Mouse (Mus musculus): ENCODE measurements around the gene Fblim1.

The Fblim1 gene

DNA sequence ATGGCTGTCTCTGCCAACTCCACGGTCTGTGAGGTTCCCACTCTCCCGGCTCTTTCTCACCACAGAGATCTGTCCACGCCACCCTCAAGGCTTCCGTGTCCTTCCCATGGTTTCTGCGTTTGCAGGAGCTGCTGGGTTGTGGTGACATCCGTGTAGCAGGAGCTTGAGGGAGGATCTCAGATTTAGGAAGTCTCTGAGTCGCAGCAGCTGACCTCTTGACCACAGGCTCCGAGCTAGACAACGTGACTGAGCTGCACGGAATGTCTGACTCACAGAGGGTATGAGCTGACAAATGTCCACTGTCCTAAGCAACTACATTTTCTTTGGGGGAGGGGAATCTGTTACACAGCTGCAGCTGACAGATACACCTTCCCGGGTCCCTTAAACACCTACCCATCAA lies at the start of gene Fblim1:
Gene Fblim1 (minus strand): TSS at position 236 of the 400 bp plus-strand sequence.
- DNase-seq (ENCODE audit: low spot score): no peak

DNA sequence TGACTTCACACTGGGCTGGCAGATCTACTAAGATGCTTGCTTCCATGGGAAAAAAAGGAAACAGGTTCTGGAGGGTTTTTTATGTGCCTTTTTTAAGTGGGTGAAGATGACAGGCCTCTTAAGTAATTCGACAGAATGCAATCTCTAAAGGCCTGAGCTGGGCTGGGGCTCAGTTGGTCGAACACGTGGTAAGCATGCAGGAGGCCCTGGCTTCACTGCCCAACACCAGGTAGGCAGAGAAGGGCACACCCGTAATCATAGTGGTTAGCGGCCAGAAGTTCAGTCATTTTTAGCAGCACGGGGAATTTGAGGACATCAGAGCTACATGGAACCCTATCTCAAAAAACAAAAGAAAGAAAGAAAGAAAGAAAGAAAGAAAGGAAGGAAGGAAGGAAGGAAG lies 48.6 kb upstream of the Fblim1 start:
- no peak for DNase-seq (ENCODE audit: low spot score)

DNA sequence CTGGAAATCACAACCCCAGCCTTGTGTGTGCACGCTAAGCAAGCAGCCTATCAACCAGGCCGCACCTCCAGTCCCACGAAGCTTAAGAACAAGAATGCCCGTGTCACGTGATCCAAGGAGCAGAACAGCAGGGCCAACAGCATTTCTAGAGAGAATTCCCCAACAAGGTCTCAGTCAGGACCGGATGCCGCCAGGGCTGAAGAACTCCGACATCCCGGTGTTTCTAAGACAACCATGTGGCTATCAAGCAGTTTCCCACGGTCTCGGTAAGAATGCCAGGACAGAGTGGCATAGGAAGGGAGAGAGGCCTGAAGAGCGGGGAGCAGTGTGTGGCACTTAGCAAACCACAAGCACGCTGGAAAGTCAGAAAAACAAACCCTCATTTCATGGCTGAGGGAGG lies 47.9 kb upstream of the Fblim1 start:
- no peak for DNase-seq (ENCODE audit: low spot score)

DNA sequence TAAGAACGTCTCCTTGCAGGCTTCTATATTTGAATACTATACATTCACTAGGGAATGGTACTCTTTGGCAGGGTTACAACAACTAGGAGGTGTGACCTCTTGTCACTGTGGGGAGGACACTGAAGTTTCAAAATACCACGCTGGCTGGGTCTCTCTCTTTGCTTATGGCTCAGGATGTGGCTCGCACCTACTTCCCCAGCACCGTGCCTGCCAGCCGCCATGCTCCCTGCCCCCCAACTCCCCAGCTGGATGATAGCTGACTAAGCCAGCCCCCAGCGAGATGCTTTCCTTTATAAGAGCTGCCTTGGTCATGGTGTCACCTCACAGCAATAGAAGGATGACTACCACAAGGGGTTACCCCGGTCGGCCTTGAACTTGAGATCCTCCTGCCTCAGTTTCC lies 47.1 kb upstream of the Fblim1 start:
- DNase-seq (ENCODE audit: low spot score): no peak

DNA sequence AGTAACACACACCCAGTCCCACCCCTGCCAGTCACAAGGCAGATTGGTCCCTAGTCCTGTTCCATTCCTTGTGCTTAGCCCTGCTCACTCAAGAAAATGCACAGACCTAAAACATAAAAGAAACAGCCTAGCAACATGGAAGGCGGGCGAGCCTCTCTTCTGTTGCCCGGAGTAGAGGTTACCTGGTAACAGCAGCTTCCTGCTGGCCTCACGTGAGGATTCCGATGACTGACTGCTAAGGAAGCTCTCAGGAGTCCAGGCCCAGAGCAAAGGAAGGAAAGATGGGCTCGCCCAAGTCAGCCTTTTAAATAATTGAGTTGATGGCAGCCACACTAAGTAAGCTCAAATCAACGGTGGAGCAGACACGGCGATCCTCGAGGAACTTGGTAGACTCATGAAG lies 46.0 kb upstream of the Fblim1 start:
- no peak for DNase-seq (ENCODE audit: low spot score)

DNA sequence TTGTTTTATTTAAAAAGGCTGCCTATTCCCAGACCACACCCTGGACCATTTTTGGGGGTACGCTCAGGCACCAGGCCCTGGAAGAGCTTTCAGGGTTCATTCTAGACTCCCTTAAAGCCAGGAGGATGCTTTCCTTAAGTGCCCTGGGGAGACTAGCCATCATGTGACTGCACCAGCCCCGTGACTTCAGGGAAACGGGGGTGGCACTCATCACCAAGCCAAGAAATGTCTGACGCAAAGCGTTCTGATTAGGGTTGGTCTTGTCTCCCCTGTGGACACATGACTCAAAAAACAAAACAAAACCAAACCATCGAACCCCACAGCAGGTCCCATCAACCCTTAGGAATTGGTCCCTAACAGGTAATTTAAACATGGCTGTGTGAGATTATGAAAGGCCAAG lies 45.4 kb upstream of the Fblim1 start:
- no peak for DNase-seq (ENCODE audit: low spot score)

DNA sequence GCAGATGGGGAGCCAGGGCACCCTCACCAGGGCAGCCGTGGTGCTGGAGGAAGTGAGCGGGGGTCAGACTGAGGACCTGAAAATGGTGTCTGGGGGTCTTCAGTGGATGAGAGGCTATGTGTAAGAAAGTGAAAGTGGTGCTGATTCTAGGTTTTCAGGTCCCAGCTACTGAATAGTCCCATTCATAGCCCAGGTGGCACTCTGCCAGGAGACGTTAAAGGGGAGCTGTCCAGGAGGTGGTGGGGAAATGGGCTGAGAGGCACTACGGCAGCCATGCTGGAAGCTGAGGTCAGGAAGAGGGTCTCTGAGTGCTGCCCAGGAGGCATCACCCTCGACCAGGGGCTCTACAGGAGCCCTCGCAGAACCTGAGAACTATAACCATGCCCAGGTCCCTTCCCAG lies 43.3 kb upstream of the Fblim1 start:
- no peak for DNase-seq (ENCODE audit: low spot score)

DNA sequence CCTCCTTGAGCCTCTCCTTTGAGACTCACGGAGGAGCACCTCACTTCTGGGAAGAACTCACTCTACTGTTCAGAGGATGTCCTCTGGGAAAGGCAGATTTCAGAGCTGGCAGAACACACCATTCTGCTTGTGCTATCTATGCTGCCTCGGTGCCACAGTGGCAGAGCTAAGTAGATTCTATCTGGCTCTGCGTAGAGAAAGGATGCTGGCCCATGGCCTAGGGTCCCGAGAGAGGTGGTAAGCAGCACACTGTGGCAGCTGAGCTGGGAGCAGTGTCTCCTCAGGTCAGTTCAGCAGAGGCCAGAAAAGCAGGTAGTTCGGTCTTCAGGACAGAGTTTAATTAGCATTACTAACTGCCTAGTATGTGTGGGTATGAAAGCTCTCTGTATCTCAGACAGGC lies 42.4 kb upstream of the Fblim1 start:
- DNase-seq (ENCODE audit: low spot score): no peak

DNA sequence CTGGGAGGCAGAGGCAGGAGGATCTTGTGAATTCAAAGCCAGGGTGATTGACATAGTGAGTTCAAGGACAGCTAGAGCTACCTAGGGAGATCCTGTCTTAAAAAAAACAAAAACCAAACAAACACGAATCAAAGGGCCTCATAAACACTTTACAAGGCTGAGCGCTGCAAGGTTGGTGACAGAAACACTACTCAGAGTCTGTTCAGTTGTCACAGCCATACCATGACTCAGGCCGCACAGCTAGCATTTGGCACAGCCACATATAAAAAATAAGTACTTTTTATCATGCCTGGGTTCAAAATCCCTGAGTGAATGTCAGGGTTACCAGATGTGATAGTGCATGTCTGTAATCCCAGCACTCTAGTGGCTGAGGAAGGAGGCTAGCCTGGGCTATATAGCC lies 41.3 kb upstream of the Fblim1 start:
- DNase-seq (ENCODE audit: low spot score): no peak

DNA sequence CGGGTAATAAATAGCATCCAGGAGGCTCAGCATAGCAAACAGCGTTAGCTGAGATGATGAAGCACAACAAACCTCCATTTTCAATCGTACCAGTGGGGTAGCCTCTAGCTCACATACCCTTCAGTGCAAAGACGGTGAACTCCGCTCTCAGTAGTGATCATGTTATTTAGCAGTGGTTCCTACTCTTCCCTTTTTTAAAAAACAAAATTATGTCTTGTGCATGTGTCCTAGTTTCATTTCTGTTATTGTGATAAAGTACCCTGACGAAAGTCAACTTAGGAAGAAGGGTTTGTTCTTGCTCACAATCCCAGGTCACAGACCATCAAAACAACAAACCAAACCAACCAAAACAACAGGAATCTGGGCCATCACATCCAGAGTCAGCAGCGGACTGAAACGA lies 40.1 kb upstream of the Fblim1 start:
- no peak for DNase-seq (ENCODE audit: low spot score)

DNA sequence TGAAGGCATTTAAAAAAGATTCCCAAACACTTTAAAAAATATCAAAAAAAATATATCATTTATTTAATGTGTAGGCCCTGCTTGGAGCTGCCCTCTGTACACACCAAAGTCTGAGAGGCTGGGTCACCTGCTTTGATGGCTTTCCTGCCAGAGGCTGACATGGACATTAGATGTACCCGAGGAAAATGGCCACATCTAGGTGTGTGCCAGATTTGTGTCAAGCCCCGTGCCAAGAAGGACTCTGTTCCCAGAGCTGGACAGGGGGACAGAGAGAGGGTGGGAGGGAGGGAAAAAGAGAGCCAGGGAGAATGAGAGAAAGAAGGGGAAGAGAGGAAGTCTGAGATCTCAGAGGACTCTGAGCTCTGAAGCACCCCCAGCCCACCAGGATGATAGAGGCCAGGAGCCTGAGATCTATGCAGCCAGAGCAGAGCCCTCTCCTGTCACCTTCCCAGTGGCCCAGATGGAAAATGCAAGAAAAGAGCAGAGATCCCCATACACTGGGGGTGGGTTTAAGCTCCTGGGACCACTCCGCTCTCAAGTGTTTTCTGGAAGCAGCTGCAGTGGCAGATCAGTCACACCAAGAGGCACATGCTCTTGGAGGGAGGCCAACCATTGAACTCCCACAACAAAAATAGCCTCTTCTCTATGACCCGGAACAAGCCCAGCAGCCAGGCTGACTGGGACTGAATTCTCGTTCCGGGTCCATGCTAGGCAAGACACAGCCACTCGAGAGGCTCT lies 37.4 kb upstream of the Fblim1 start:
- DNase-seq (ENCODE audit: low spot score): no peak

DNA sequence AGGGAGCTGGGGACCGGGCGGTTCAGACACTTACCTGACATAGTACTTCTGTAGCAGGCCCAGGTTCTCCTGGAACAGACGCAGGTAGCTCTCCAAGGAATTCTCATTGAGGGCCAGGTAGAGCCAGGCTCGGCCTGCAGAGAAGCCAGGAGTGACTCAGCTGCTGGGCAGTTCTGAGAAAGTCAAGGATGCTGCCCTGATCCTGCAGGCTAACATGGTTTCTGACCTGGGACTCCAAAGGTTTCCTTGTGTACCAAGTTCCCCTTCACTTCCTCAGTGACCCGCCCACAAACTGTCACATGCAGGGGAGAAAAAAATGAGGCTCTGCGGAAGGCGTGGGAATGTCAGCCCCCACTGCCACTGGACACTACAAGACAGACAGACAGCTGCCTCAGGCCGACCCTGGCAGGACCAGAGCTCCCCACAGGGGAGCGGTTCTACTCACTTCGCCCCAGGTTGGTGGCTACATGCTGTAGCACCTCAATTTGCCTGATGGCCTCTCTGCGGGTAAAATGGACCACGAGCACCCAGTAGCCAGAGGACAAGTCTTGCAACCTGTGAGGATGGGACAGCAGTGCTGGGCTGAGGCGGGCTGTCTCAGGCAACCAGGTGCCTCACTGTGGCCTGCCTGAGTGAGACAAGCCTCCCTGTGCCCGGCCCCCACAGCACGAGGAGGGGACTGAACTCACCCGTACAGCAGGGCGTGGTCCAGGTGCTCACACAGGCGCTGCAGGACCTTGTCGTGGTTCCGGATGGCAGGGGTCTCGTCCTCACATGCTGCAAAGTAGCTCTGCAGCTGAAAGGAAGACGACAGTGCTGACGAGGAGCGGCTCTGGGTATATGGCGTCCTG lies 36.3 kb upstream of the Fblim1 start:
- DNase-seq (ENCODE audit: low spot score): no peak

DNA sequence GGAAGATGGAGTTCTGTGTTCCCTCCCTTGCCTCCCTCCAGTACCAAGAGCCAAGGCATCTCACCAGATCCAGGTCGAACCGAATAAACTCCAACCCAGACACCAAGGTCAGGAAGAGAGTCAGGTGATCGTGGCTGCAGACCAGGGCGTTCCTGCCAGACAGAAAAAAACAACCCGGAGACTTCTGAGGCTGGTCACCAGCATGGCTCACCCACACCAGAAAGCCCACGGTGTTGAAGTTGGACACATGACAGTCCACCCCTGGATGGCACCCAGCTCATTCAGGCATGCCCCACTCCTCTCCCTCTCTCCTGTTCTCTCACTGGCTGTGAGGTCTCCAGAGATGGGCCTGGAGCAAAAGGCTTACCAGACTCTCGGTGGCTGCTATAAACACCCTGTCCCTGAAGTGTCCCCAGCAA lies 35.5 kb upstream of the Fblim1 start:
- DNase-seq (ENCODE audit: low spot score): no peak

DNA sequence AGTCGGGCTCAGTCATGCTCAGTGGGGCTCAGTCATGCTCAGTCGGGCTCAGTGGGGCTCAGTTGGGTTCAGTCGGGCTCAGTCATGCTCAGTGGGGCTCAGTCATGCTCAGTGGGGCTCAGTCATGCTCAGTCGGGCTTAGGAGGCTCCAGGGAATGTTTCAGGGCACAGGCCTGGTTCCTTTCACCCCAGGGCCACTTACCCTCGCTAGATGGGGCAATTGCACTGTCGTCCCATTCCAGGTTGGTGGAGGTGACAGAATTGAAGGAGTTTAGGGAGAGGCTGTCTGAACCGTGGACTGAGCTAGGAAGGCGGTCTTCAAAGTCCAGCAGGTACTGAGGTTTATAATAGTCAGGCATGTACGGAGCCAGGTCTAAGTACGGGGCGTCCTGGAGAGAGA lies 33.6 kb upstream of the Fblim1 start:
- DNase-seq (ENCODE audit: low spot score): no peak

DNA sequence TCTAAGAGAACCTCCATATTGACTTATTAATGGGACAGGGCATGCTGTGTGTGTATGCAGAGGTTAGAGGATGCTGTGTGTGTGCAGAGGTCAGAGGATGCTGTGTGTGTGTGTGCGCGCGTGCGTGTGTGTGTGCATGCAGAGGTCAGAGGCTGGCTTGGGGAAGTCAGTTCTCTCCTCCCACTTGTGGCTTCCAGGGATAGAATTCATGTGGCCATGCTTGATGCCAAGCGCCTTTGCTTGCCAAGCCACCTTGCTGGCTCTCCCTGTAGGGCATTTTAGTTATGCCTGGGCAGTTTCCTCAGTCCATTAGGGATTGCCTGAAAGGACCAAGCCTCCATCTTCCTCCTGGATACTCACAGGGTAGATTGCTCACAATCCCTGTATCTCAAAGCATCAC lies 30.8 kb upstream of the Fblim1 start:
- DNase-seq (ENCODE audit: low spot score): no peak

DNA sequence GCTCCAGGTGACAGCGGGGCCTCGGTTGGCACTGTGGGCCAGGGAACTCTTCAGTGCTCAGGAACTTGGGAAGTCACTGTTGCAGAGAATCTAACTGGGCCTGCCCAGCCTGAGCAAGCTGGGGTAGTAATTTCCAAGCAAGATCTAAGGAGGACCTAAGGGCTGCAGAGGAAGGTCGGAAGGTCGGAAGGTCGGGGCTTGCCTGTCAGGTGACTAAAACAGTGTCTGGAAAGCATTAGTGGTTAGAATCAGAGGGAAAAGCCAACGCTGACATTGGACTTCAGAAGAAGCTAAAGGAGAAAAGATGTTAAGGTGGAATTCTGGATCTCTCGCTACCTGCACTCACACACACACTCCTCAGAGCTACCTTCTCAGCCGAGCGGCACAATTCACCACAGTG lies 30.1 kb upstream of the Fblim1 start:
- no peak for DNase-seq (ENCODE audit: low spot score)

DNA sequence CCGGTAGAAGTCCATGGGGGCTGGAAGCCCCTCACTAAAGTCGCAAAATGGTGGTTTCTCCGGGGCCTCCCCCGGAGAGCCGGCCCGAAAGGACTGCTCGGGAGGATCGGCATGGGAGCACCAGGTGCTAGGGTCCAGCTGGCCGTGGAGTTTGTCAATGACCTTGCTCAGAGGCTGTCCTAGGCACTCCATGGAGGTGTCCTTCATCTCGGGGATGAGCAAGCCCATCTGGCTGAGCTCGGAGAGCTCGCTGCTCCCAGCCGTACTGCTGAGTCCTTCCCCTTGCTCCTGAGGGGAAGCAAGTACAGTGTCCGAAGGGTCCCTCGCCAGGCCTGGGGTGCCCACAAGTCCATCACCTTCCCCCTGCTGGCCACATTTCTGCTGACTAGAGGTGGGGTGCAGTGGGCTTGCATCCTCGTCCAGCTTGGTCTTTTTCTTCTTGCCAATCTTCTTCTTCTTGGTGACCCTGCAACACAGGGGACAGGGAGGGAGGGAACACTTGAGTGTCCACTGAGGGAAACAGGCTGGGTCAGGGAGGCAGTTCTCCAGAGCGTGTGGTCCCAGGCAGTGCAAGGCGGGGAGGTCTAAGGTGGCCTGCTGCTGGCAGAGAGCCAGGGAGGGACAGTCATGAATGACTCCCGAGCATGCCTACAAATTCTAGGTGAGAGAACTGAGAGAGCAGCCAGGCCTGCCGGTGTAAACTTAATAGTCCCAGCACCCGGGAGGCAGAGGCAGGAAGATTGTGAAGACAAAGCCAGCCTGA lies 26.4 kb upstream of the Fblim1 start:
- DNase-seq (ENCODE audit: low spot score): no peak

DNA sequence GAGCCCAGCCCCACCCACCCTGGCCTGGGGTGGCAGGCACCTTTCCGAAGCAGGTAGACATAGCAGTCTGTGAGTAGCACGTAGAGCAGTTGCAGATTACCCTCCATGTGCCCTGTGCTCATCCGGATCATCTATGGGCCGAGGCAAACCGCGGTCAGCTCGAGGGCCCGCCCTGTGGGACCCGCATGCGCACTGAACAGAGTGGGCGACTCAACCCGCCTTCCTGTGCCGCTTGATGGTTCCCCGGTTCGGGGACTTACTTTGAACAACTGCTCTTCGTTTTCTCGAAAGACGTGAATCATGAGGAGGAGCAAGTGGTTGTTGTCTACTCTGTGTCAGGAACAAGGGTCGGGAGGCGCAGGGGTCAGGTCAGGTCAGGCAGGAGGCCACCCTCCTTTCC lies 25.4 kb upstream of the Fblim1 start:
- DNase-seq (ENCODE audit: low spot score): no peak

DNA sequence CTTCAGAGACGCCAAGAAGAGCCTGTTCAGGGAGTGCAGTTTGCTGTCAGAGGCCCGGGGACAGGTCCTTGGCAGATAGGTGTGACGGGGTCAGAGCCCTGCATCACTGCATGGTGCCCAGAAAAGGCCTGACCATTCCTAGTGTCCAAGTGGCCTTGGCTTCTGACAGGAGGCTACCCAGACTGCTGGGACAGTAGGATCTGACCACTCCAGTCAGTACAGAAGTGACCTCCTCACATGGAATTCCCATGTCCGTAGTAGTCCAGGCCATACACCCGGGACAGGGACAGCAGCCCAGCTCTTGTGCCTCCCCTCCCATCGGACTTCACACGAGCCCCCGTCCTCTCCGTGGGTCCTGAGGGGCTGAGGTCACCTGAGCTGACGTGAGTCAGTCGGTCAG lies 24.1 kb upstream of the Fblim1 start:
- no peak for DNase-seq (ENCODE audit: low spot score)

DNA sequence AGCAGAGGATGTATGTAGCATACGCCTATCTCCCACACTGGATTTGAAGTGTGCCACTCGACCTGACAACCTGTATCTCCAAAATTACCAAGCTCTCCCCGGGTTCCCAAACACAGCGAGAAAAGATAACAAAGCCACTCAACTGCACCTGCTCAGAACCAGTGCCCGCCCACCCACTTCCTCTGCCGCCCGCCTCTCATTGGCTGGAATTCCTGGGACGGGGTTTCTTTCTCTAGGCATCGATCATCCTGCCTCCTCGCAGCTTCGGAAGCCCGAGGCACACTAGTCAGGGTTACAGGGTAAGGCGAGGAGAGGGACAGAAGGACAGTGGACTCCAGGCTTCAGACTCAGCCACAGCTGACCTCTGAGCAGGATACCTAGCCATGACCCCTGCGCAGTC lies 22.8 kb upstream of the Fblim1 start:
- DNase-seq (ENCODE audit: low spot score): no peak

DNA sequence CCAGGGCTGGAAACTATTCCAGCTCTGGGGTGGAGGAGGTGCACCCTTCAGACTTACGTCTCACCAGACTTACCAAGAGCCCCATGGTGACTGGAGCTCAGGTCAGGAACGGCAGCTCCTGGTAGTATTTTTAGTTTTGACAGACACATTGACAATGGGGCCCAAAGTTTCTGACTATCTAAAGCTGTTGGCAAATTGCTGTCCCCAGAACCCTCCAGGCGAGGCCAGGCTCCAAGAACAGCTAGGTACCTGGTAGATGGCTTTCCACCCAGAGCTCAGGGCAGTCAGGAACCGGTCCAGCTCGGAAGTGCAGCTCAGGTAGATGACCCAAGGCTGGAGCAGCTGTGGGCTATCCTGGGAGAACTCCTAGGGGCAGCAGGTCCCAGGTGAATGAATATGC lies 21.6 kb upstream of the Fblim1 start:
- no peak for DNase-seq (ENCODE audit: low spot score)

DNA sequence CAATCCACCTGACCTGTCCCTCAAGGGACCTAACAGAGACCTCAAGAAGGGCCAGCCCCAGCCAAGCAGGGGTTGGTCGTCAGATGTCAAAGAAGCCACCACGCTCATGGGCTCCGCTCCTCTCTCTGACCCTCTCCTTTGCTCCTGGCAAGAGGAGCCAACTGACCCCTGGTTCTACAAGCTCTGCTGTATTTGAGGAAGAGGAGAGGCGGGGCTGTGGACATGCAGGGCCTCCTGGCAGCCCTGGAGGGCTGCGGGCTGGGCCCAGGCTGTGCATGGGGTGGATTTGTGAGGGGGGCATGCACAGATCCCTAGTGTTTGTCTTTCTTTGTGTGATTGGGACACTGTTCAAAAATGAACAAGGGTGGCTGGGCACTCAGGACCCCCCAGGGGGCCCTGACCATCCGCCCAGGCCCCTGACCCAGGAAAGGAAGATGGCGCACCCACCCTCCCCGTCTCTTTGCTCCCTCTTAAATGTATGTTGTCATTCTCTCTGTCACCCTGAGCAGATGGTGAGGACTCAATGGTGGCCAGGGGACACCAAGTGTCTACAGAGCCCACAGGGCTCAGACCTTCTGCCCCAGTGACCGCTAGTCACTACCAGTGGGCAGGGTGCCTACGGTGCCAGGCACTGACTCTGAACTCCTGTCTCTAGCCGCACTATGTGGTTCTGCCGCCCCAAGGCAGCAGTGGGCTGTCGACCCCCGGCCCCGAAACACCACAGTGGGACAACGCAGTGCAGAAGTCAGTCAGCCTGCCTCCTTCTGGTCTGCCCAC lies 20.1 kb upstream of the Fblim1 start:
- DNase-seq (ENCODE audit: low spot score): no peak
